Mouse (Mus musculus) R1 (cell line): Measurements from ENCODE around the gene Cbx2.

Experiments
- DNase-seq: peaks from one replicate; pipeline ENCODE4 v3.0.0-alpha.2; 2018; ENCODE audit warnings: low read depth, low spot score

Cbx2 gene

GRCm38 (mm10) chr11:119022895-119023615 lies at the start of gene Cbx2:
Cbx2 (plus strand) TSS chr11:119022962.
- DNase-seq = peak; percentile 87

GRCm38 (mm10) chr11:118974340-118974739 lies 48.4 kb upstream of the Cbx2 start:
- DNase-seq = no peak

- peak; percentile 79 for DNase-seq
Observed at GRCm38 (mm10) chr11:118975427-118975826, 47.3 kb upstream of the Cbx2 start.

GRCm38 (mm10) chr11:118975917-118976316 lies 46.8 kb upstream of the Cbx2 start:
- peak; percentile 82 for DNase-seq

- no peak for DNase-seq
Observed at GRCm38 (mm10) chr11:118980388-118980787, 42.4 kb upstream of the Cbx2 start.

- DNase-seq = peak; percentile 20
Observed at GRCm38 (mm10) chr11:118981012-118981776, 41.6 kb upstream of the Cbx2 start.

- DNase-seq = no peak
Observed at GRCm38 (mm10) chr11:118982593-118983113, 40.1 kb upstream of the Cbx2 start.

GRCm38 (mm10) chr11:118985571-118985970 lies 37.2 kb upstream of the Cbx2 start:
- DNase-seq = peak; percentile 85

GRCm38 (mm10) chr11:118987999-118988398 lies 34.8 kb upstream of the Cbx2 start, which contains the start of gene Enpp7:
Enpp7 (plus strand) TSS chr11:118988188.
- DNase-seq = no peak

- no peak for DNase-seq
Observed at GRCm38 (mm10) chr11:118992781-118993180, 30.0 kb upstream of the Cbx2 start.

GRCm38 (mm10) chr11:118995448-118995847 lies 27.3 kb upstream of the Cbx2 start:
- no peak for DNase-seq

- DNase-seq = no peak
Observed at GRCm38 (mm10) chr11:118997182-118997581, 25.6 kb upstream of the Cbx2 start.

GRCm38 (mm10) chr11:118998540-118999265 lies 24.1 kb upstream of the Cbx2 start:
- peak; percentile 86 for DNase-seq

- DNase-seq = peak; percentile 70
Observed at GRCm38 (mm10) chr11:118999361-118999804, 23.4 kb upstream of the Cbx2 start.

GRCm38 (mm10) chr11:119000877-119001276 lies 21.9 kb upstream of the Cbx2 start:
- peak; percentile 69 for DNase-seq

- DNase-seq = no peak
Observed at GRCm38 (mm10) chr11:119001493-119002128, 21.2 kb upstream of the Cbx2 start.

GRCm38 (mm10) chr11:119005547-119006275 lies 17.1 kb upstream of the Cbx2 start:
- no peak for DNase-seq

- peak; percentile 50 for DNase-seq
Observed at GRCm38 (mm10) chr11:119006462-119006861, 16.3 kb upstream of the Cbx2 start.

GRCm38 (mm10) chr11:119007461-119008456 lies 15.0 kb upstream of the Cbx2 start:
- peak; percentile 90 for DNase-seq
